ENCODE assay signal across 29 mouse cellular contexts in the genomic region with DNA sequence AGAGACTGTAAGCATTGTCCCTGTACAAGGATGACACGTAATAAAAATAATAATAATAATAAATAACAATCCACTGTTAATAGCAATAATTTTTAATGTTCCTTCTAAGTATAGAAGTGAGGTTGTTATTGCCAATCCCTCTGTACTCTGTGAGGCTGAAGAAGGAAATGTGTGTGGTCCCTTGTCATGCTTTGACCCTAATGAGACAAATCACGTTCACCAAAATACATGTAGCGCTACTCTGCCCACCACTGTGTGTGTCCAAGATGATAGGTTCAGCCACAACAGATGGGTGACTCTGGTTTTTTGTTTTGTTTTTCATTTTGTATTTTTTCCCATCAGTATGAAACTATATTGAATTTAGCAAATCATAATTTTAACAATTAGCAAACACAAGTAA.
"Had no signal": no experiment of that assay in that cellular context is flagged by ENCODE, and none has a peak within 500 bp of the region (broad histone marks: within the 10 kb centered on the region; RNA-seq: fewer than 3 reads in every experiment).

No protein-coding gene starts in this region.

- H3K9ac ChIP-seq: embryonic facial prominence, embryonic 12.5 days; embryonic facial prominence, embryonic 13.5 days; embryonic facial prominence, embryonic 15.5 days; forebrain, embryonic 12.5 days; forebrain, embryonic 13.5 days; forebrain, embryonic 15.5 days; forebrain, postnatal 0 days had no signal

- ATAC-seq: forebrain, embryonic 13.5 days; forebrain, embryonic 14.5 days; forebrain, embryonic 15.5 days; forebrain, embryonic 16.5 days; forebrain, postnatal 0 days had no signal

- H3K4me1 ChIP-seq: embryonic facial prominence, embryonic 10.5 days; embryonic facial prominence, embryonic 12.5 days; embryonic facial prominence, embryonic 13.5 days; embryonic facial prominence, embryonic 15.5 days; forebrain, embryonic 12.5 days had no signal

- H3K4me3 ChIP-seq: embryonic facial prominence, embryonic 10.5 days; embryonic facial prominence, embryonic 12.5 days; embryonic facial prominence, embryonic 13.5 days; embryonic facial prominence, embryonic 15.5 days; erythroblast, embryonic 14.5 days; forebrain, embryonic 10.5 days; forebrain, embryonic 12.5 days; forebrain, embryonic 13.5 days; forebrain, embryonic 15.5 days; gastrocnemius, adult 2 months had no signal

- H3K27ac ChIP-seq: embryonic facial prominence, embryonic 10.5 days; embryonic facial prominence, embryonic 12.5 days; embryonic facial prominence, embryonic 13.5 days; embryonic facial prominence, embryonic 15.5 days; forebrain, embryonic 10.5 days; forebrain, embryonic 12.5 days; forebrain, embryonic 13.5 days; forebrain, embryonic 15.5 days; gastrocnemius, adult 2 months had no signal

- H3K4me2 ChIP-seq: embryonic facial prominence, embryonic 12.5 days; embryonic facial prominence, embryonic 13.5 days; embryonic facial prominence, embryonic 15.5 days; forebrain, embryonic 12.5 days; forebrain, embryonic 13.5 days; forebrain, embryonic 15.5 days had no signal

- H3K27me3 ChIP-seq: embryonic facial prominence, embryonic 12.5 days; embryonic facial prominence, embryonic 13.5 days; embryonic facial prominence, embryonic 15.5 days; forebrain, embryonic 12.5 days; forebrain, embryonic 13.5 days; forebrain, embryonic 15.5 days had no signal

- H3K36me3 ChIP-seq: embryonic facial prominence, embryonic 10.5 days; embryonic facial prominence, embryonic 12.5 days; embryonic facial prominence, embryonic 13.5 days; embryonic facial prominence, embryonic 15.5 days; forebrain, embryonic 10.5 days; forebrain, embryonic 12.5 days; forebrain, embryonic 15.5 days had no signal

- DNase-seq: cerebellum, adult 18-20 months; cerebellum, adult 2 months; cerebellum, adult 8-10 months; cerebellum, adult 9-10 months; cerebellum, adult 9-11 months; cerebellum, postnatal 10 days; cerebellum, postnatal 14 days; cerebellum, postnatal 25 days; cerebellum, postnatal 36 days; embryo, embryonic 11 days; forebrain, postnatal 0 days; gastrocnemius, adult 2 months; gastrocnemius, postnatal 10 days; gastrocnemius, postnatal 14 days; gastrocnemius, postnatal 25 days; gastrocnemius, postnatal 36 days; heart, adult 11 months; heart, adult 18-20 months had no signal

- H3K9me3 ChIP-seq: embryonic facial prominence, embryonic 10.5 days; embryonic facial prominence, embryonic 12.5 days; embryonic facial prominence, embryonic 13.5 days; embryonic facial prominence, embryonic 15.5 days; forebrain, embryonic 10.5 days; forebrain, embryonic 12.5 days; forebrain, embryonic 13.5 days; forebrain, embryonic 15.5 days had no signal
